Mouse (Mus musculus) testis, adult 2 months (tissue): ENCODE results near the gene Cela3b.

Experiments used
- CTCF ChIP-seq: fragments of 200-500 bp; IDR thresholded peaks from 2 replicates; pipeline ENCODE4 v1.5.1; 2012; ENCODE audit warnings: low read depth, mild to moderate bottlenecking, inconsistent platforms, low read length, moderate library complexity; ENCODE audit not compliant: control insufficient read depth, insufficient read depth, insufficient replicate concordance
- POLR2A ChIP-seq: fragments of 200-500 bp; IDR thresholded peaks from 2 replicates; pipeline ENCODE4 v1.6.1; 2012; ENCODE audit warnings: low read depth, mild to moderate bottlenecking, inconsistent platforms, low read length, moderate library complexity; ENCODE audit not compliant: control insufficient read depth

- TF ChIP-seq CTCF = no peak
- no peak for TF ChIP-seq POLR2A
These were observed 17.9 kb upstream of the Cela3b start for GRCm38 (mm10) chr4:137448197-137448596.
